Mouse (Mus musculus) stomach, postnatal 0 days (tissue): Measurements from ENCODE around the gene Zfp280d.
A peak's percentile ranks its signal among the peaks of the same experiment; 100 is the strongest.

Source experiments
- CTCF ChIP-seq: IDR thresholded peaks from 2 replicates; pipeline ENCODE4 v1.5.1; 2016; ENCODE audit warnings: antibody characterized with exemption, low read depth, mild to moderate bottlenecking, moderate library complexity
- EP300 ChIP-seq: optimal IDR thresholded peaks from 2 replicates; pipeline ENCODE3; 2016; ENCODE audit warnings: antibody characterized with exemption

GRCm38 (mm10) chr9:72411746-72412145, 137.1 kb downstream of the Zfp280d start:
- TF ChIP-seq CTCF (peak; percentile 67), EP300 (no peak)
